Mouse (Mus musculus): ENCODE measurements around the gene Agap1.

GRCm38 (mm10) chr1:89473946-89474345 lies 19.3 kb downstream of the Agap1 start:
- TF ChIP-seq CTCF (IDR thresholded peaks at IDR 0.05; ENCODE audit: borderline replicate concordance, control insufficient read depth, extremely low read depth, insufficient read depth, low read length, poor library complexity) (no peak), POLR2A (IDR thresholded peaks at IDR 0.05; ENCODE audit: control insufficient read depth, extremely low read depth, insufficient read depth, low read length, poor library complexity) (no peak)

Data from thymus, adult 2 months (tissue).